Mouse (Mus musculus) cerebellum, postnatal 10 days (tissue): Measurements from ENCODE around the gene Tceal7.

ENCODE experiments used
- DNase-seq, 2 experiments: peaks; one replicate each; pipeline ENCODE4 v3.0.0; 2021; ENCODE audit warnings: mixed read lengths in 2 of 2

Tceal7 gene

GRCm38 (mm10) chrX:136248811-136249210, 34.2 kb downstream of the Tceal7 start:
- peak in 1 of 2 experiments; percentile 11 for DNase-seq

GRCm38 (mm10) chrX:136249671-136250070, 35.1 kb downstream of the Tceal7 start:
- DNase-seq = no peak

- DNase-seq = no peak
Measured at GRCm38 (mm10) chrX:136252023-136252729, 37.6 kb downstream of the Tceal7 start.

GRCm38 (mm10) chrX:136267720-136268119, 53.1 kb downstream of the Tceal7 start:
- no peak for DNase-seq

- no peak for DNase-seq
Measured at GRCm38 (mm10) chrX:136268173-136268572, 53.6 kb downstream of the Tceal7 start.

- peak; percentile 74 to 92 for DNase-seq
Measured at GRCm38 (mm10) chrX:136269743-136270392, 55.3 kb downstream of the Tceal7 start, which contains the start of gene Bex3. Bex3 (plus strand) TSS chrX:136270253.

- DNase-seq = peak; percentile 64 to 68
Measured at GRCm38 (mm10) chrX:136270393-136271111, 56.0 kb downstream of the Tceal7 start.

GRCm38 (mm10) chrX:136274542-136274941, 60.0 kb downstream of the Tceal7 start:
- DNase-seq = no peak

GRCm38 (mm10) chrX:136275386-136275785, 60.8 kb downstream of the Tceal7 start:
- DNase-seq = no peak
